Mouse (Mus musculus): ENCODE data around the gene Gm20388. TPM values are rescaled to one million over a fixed set of nuclear protein-coding genes. Genes with fewer than 3 reads are reported as not detected.

Gm20388 gene
- total RNA-seq, 2 experiments from 2014 or later, result not detected

DNA sequence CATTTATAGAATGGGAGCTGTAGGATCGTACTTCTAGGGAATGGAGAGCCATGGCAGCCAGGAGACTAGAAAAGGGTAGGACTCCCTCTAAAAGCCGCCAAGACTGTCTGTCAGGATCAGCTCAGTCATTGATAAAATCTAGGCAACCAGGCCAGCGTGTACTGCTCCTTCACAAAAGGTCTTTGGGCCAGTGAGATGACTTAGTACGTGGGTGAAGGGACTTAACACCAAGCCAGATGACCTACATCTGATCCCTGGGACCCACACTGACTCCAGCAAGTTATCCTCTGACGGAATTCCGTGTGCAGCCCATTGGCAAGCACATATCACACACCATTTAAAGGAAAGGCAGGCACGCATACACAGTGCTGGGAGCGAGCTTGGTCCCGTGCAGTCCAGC is 96.5 kb downstream of the Gm20388 start:
- no peak for DNase-seq (ENCODE audit: low spot score in 2 of 2)

- DNase-seq (ENCODE audit: low spot score in 2 of 2), result no peak
Measured at GRCm38 (mm10) chr8:120009284-120009683, 98.6 kb downstream of the Gm20388 start.

DNA sequence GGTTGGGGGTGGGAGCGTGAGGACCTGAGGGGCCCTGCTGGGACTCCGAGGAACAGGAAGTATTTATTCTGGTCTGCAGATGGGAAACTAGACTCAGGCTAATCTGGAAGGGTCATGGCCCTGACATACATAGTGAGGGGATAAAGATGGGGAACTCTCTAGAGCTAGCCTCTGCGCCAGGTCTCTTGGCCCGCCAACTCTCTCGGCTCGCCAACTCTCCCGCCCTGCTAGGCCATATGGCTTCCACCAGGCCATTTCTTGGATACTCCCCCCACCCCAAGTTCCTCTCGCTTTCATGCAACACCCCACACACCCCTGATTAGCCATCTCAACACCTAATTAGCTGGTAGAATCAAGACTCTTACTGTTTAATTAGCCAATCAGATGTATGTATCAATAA is 101.8 kb downstream of the Gm20388 start:
- no peak for DNase-seq (ENCODE audit: low spot score in 2 of 2)

DNA sequence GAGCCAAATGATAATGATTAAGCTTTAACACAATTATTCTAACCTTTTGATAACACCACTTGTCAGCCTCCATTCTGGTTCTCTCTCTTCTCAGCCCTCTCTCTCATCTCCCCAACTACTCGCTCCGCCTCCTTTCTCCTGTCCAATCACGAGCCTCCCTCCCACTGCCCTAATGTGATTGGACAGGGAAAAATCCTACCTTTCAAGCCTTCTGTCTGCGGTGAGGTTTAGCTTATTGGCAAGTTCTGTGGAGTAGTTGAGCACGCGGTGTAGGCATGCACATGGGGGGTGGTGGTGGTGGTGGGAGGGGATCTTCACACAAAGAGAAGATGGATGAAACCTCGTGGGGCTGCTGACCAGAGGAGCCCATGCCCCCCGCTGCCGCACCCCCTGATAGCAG is 102.3 kb downstream of the Gm20388 start:
- no peak for DNase-seq (ENCODE audit: low spot score in 2 of 2)

DNA sequence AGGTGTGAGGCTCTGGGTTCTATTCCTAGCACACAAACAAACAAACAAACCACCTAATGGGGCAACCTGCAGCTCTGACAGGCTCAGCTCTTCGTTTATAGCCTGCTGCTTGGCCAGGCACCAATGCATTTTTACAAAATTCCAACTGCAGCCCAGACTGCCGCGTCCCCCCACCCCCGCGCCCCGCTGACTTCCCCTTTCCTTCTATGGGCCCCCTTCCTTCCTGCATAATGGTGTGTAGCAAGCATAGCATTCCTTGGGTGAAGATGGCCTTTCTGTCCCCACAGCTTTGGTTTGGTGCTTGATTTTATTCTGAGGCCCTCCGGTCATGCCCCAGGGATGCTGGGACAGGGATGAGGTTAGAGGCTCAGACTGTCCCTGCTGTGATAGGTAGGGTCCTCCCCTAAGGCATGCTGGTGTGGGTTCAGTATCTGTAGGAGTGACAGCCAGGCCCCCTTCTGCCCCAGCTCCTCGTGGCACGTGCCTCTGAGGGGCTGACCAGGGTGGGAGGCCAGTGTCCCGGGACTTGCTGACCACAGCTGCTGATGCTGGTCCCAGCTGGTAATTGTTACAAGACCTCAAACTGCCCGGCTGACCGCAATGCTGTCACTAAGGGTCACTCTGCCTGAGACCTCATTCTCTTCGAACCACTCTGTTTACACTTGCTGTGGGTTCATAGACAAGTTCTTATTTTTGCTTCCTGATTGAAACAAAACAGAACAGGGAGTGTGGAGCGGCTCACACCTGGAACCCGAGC is 103.8 kb downstream of the Gm20388 start:
- no peak for DNase-seq (ENCODE audit: low spot score in 2 of 2)

DNA sequence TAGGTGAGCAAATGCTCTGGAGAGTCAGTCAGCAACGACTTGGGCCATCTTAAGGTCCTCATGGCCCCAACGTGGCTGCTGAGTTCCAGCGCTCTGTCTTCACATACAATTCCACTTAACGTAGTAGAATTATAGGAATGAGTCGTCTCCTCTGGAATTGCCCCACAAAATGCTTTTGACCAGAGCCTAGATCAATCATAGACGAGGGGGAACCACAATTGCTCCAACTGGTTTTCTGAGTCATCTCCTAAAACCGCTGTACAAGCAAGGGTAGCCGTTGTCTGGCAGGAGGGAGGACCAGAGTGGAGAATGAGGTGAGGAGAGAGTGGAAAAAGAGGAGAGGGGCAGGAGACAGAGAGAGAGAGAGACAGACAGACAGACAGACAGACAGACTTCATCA is 105.3 kb downstream of the Gm20388 start:
- no peak for DNase-seq (ENCODE audit: low spot score in 2 of 2)

DNA sequence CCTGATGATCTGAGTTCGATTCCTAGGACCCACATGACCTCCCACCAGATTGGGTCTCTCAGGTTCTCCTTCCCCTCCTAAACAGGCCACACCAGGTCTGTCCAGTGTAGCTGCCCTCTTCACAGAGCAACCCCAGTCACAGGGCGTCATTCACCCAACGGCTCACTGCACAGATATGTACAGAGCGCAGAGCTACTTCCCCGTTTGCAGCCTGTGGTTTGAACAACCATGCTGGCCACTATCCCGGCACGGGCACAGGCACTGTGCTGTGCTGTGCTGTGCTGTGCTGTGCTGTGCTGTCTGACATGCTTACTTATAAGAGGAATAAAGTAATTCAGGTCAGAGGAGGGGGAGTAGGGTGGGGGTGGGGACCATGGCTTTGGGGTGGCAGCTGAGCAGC is 105.8 kb downstream of the Gm20388 start:
- no peak for DNase-seq (ENCODE audit: low spot score in 2 of 2)

- no peak for DNase-seq (ENCODE audit: low spot score in 2 of 2)
Measured at GRCm38 (mm10) chr8:120017349-120017748, 106.7 kb downstream of the Gm20388 start.

DNA sequence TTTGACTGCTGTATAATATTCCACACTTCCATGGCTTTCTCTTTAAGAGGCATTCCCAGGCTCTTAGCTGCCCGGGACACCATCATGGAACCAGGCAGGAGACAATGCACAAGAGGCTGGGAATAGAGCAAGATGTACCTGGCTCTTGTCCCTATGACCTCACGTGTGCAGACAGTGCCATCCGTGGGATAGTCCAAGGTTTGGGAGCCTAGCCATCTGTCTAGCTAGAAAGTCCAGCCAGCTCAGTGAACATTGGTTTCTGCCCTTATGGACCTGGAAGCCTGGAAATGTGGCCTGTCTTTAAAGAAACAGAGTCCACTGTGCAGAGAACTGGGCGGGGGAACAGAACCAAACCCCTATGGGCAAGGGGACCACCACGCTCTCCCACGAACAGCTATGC is 107.1 kb downstream of the Gm20388 start:
- no peak for DNase-seq (ENCODE audit: low spot score in 2 of 2)

GRCm38 (mm10) chr8:120018379-120018778 is 107.7 kb downstream of the Gm20388 start:
- no peak for DNase-seq (ENCODE audit: low spot score in 2 of 2)

DNA sequence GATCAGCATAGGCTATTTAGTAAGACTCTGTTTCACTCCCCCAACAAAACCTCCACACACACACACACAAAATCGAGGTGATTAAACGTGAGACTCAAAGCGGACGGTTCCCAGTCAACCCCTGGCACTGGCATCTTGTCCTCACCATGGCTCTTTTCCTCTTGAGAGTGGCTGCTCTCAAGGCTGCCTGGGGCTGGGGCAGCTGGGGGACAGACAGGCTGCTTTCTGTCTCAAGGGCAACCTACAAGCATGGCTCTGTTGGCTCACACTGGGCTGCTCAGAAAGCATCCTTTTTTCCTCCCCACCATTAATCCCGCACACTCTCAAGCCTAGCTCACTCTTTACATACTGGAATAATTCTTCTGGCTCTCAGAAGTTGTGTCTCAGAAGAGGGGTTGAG is 108.7 kb downstream of the Gm20388 start:
- peak in 1 of 2 experiments; percentile 50 for DNase-seq (ENCODE audit: low spot score in 2 of 2)

DNA sequence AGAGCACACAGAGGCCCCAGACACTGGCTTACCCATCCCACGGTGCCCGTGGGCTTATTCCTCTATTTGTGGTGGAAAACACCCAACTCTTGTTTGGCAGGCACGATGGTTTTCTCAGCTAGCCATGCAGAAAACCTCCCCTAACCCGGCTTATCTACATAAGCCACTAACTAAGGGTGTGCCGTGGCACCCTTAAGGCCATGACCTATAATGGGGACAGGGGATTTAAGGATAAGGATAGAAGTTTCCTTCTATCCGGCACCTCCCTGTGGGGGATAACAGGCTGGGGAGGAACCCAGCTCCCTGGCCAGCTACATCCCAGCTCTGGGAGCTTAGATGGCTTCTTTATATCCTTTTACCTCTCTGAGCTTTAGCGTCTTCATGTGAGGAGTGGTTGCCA is 109.7 kb downstream of the Gm20388 start:
- DNase-seq (ENCODE audit: low spot score in 2 of 2), result no peak

DNA sequence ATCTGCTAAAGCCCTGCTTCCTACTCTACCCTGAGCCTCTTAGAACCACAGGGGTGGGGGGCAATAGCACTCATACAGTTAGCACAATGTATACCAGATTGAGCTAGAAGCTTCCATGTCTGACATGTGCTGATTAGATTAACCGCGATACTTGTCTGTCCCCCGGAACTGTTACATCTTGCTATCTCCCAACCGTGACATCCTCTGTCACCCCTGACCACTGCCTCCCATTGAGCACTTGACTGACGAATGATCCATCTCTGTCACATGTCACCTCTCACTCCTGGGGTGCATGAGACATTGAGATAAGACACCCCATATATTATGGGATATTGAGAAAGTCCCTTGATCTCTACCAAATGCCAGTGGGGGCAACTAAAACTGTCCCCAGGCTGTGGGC is 115.6 kb downstream of the Gm20388 start:
- no peak for DNase-seq (ENCODE audit: low spot score in 2 of 2)

GRCm38 (mm10) chr8:120026991-120027390 is 116.3 kb downstream of the Gm20388 start:
- DNase-seq (ENCODE audit: low spot score in 2 of 2), result no peak

- DNase-seq (ENCODE audit: low spot score in 2 of 2), result no peak
Measured at GRCm38 (mm10) chr8:120030447-120030846, 119.8 kb downstream of the Gm20388 start.

DNA sequence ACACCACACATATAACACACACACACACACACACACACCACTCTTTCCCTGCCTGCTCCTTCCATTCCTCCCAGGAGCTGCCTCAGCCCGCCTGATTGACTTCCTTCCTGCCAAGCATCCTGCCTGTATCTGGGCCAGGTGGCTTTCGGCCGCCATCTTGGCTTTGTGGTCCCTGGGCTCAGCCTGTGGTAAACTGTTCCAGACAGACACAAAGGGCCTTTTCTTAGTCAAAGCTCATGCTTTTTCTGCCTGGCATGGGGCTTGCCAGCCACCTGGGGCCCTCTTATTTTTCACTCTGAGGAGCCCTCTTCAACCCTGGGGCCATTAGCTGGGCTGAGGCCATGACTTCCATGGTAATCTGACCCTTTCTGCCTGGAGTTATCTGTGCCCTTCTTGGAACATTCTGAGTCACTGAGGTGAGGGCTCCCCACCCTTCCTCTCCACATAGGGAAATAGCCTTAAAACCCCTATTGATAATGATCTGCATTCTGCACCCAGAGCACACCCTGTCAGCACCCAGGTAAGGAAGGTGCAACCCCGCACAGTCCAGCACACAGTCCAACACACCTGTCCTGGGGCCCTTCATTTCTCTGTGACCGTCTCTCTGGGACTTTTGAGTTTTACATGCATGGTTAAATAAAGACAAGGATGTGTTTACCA is 122.0 kb downstream of the Gm20388 start:
- DNase-seq (ENCODE audit: low spot score in 2 of 2), result no peak

DNA sequence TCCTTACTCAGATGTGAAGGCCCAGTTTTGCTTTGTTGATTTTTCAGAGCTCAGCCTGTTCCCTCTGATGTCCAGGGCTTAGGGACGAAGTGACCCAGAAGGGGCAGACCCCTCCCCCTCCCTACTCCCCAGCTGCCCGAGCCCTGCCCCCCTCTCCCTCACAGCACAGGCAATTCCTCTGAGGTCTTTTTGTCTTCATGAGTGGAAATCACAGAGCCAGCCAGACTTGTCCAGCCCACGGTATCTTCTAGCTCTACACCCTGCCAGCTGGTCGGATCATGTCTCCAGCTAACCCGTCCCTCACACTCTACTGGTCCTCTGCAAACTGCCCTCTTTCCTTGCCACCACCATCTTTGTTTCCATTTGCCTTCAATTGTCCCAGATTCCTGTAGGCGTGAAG is 123.8 kb downstream of the Gm20388 start:
- no peak for DNase-seq (ENCODE audit: low spot score in 2 of 2)

GRCm38 (mm10) chr8:120036111-120036510 is 125.5 kb downstream of the Gm20388 start:
- no peak for DNase-seq (ENCODE audit: low spot score in 2 of 2)

DNA sequence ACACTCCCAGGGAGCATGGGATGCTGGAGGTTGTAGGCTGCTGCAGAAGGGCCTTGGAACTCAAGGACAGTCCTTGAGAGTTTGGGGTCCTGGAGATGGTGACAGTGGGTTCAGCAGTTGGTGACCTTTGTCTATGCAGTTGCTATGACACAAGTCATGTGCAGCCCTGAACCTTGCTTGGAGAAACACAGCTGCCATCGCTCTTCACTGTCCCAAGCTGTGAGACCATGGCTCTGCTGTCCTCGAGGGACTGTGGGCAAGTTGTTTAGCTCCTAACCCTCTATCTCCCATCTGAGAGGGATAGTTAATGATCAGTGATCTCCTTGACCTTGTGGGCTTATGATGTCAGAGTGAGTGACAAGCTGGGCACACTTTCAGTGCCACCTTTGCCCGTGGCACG is 125.9 kb downstream of the Gm20388 start:
- DNase-seq (ENCODE audit: low spot score in 2 of 2), result no peak

- no peak for DNase-seq (ENCODE audit: low spot score in 2 of 2)
Measured at GRCm38 (mm10) chr8:120037199-120037598, 126.6 kb downstream of the Gm20388 start.

DNA sequence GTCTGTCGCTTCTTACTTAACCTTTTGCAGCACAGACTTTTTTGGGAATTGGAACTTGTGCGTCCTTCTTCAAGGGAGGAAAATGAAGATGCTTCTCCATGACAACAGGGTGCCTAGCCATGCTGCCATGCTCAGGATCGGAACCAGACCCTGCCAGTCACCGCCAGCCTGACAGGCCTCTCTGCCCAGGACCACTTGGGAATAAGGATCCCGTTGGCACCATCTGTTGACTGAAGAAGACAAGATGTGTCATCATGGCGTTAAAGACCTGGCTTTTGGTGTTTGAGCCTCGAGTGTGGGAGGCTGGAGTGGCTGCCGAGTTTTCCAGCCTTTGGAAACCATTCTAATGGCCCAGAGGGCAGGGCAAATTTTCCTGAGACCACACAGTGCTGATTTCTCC is 127.0 kb downstream of the Gm20388 start:
- DNase-seq (ENCODE audit: low spot score in 2 of 2), result no peak

DNA sequence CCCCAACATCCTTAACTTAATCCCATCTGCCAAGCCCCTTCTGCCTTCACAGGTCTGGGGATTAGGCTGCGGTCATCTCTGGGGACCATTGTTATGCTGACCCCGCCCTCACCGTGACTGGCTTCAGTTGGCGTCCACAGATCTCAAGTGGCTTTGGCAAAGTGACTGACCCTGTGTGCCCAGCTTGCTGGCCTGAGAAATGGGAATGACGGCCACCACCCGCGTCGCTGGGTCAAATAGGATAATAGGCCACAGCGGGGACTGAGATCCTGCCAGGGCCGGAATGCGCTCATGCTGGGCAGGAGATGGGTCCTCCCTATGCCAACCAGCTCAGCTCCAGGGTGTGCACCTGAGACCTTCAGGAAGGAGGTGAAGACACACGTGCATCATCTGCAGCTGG is 128.1 kb downstream of the Gm20388 start:
- DNase-seq (ENCODE audit: low spot score in 2 of 2), result no peak

DNA sequence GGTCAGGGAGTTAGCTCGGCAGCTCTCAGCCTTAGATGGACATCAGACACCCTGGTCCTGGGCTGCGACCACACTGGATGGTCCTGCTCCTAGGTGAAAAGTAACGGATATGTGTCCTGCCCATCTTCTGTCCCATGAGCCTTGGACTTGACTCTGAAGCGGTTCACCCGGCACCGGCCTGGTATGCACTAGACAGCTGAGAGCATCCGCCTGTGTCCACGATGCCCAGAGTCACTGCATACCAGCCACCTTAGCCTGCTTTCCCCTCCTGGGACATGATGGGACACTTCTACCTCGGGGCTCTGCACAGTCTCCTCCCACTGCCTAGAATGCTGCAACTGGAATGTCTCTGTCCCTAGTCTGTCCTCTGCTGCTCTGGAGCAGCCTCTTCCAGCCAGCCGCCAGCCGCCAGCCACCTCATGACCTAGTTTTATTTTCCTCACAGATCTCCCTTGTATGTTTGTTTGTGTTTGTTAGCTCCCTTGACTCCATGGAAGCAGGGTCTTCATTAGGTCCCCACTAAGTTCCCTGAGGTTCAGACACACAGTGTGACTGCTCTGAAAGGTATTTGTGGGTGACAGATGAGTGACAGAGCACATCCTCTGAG is 128.8 kb downstream of the Gm20388 start:
- DNase-seq (ENCODE audit: low spot score in 2 of 2), result no peak
